Comparison of ENCODE assay signal across 28 mouse cellular contexts in genomic region chr7:138427441-138427840, GRCm38 (mm10). TPM values are rescaled to one million over a fixed set of nuclear protein-coding genes. Genes with fewer than 3 reads are reported as not detected.
DNase-seq lines count a peak whose midpoint lies in the region; ATAC-seq and TF ChIP-seq lines count a peak whose summit lies in the region.
"Had no signal": no experiment of that assay in that cellular context is flagged by ENCODE, and none has a peak within 500 bp of the region (broad histone marks: within the 10 kb centered on the region; RNA-seq: fewer than 3 reads in every experiment).

No protein-coding gene starts in this region.

- H3K4me2 ChIP-seq in hindbrain, embryonic 11.5 days (replicated peaks; ENCODE audit: low read depth, low read length), result no peak overlapping the region
- no peak overlapping the region for H3K4me2 ChIP-seq in limb, embryonic 14.5 days (replicated peaks; ENCODE audit: low read depth, low read length, severe bottlenecking)
- no peak overlapping the region for H3K4me2 ChIP-seq in liver, embryonic 11.5 days
- H3K4me2 ChIP-seq: embryonic facial prominence, embryonic 13.5 days; forebrain, embryonic 13.5 days; heart, embryonic 12.5 days; hindbrain, embryonic 13.5 days; kidney, embryonic 15.5 days; liver, embryonic 12.5 days had no signal

- no peaks in the 10 kb centered on the region for H3K36me3 ChIP-seq in hindbrain, embryonic 10.5 days
- H3K36me3 ChIP-seq in hindbrain, embryonic 11.5 days (ENCODE audit: control insufficient read depth, insufficient read depth, low read length), result no peaks in the 10 kb centered on the region
- no peaks in the 10 kb centered on the region for H3K36me3 ChIP-seq in limb, embryonic 14.5 days (ENCODE audit: control insufficient read depth, insufficient read depth, low read length)
- no peaks in the 10 kb centered on the region for H3K36me3 ChIP-seq in liver, embryonic 11.5 days (ENCODE audit: control insufficient read depth, insufficient read depth, low read length)
- H3K36me3 ChIP-seq: embryonic facial prominence, embryonic 13.5 days; heart, embryonic 12.5 days; hindbrain, embryonic 13.5 days; kidney, embryonic 15.5 days; liver, embryonic 12.5 days; midbrain, embryonic 10.5 days had no signal

- no peak overlapping the region for H3K9ac ChIP-seq in hindbrain, embryonic 11.5 days (ENCODE audit: low read depth, low read length)
- H3K9ac ChIP-seq in limb, embryonic 14.5 days (ENCODE audit: low read depth, low read length, severe bottlenecking), result no peak overlapping the region
- no peak overlapping the region for H3K9ac ChIP-seq in liver, embryonic 11.5 days (ENCODE audit: low read depth, low read length)
- H3K9ac ChIP-seq: embryonic facial prominence, embryonic 13.5 days; forebrain, embryonic 13.5 days; heart, embryonic 12.5 days; hindbrain, embryonic 13.5 days; kidney, embryonic 15.5 days; liver, embryonic 12.5 days had no signal

- WGBS in hindbrain, embryonic 10.5 days, result 57% methylated on average over 3 of the region's 3 CpGs
- 63% methylated on average over 3 of the region's 3 CpGs for WGBS in hindbrain, embryonic 11.5 days
- WGBS in limb, embryonic 14.5 days, result 17% methylated on average over 3 of the region's 3 CpGs
- 62% methylated on average over 3 of the region's 3 CpGs for WGBS in liver, embryonic 11.5 days

- TF ChIP-seq POLR2A in limb, embryonic 14.5 days (IDR thresholded peaks at IDR 0.05; ENCODE audit: borderline replicate concordance, extremely low read depth, insufficient read depth, insufficient read length), result no peak

- 0 out of 2 replicates have a peak, but pooled peaks cover 6% of the 10 kb centered on the region for H3K27me3 ChIP-seq in hindbrain, embryonic 10.5 days (ENCODE audit: insufficient read depth, poor library complexity, severe bottlenecking)
- no peaks in the 10 kb centered on the region for H3K27me3 ChIP-seq in hindbrain, embryonic 11.5 days (ENCODE audit: control insufficient read depth, insufficient read depth, low read length)
- no peaks in the 10 kb centered on the region for H3K27me3 ChIP-seq in limb, embryonic 14.5 days (ENCODE audit: control insufficient read depth, insufficient read depth, low read length)
- H3K27me3 ChIP-seq in liver, embryonic 11.5 days (replicated peaks; ENCODE audit: control insufficient read depth, insufficient read depth, low read length), result no peaks in the 10 kb centered on the region
- H3K27me3 ChIP-seq: embryonic facial prominence, embryonic 13.5 days; heart, embryonic 12.5 days; kidney, embryonic 15.5 days; liver, embryonic 12.5 days had no signal

- peak; percentile 6 for DNase-seq in hindbrain, embryonic 10.5 days (ENCODE audit: low spot score)
- no peak for DNase-seq in hindbrain, embryonic 11.5 days (ENCODE audit: low spot score)
- peak; percentile 17 for DNase-seq in A20 (ENCODE audit: low read depth, low spot score)
- peak; percentile 19 for DNase-seq in embryo, embryonic 11.5 days (ENCODE audit: low read depth, low spot score)
- peak; percentile 43 for DNase-seq in limb, embryonic 14.5 days (ENCODE audit: low spot score)
- DNase-seq in spleen, postnatal 10 days (ENCODE audit: low spot score in 2 of 2), result no peak
- DNase-seq in liver, embryonic 11.5 days (ENCODE audit: low spot score), result no peak
- DNase-seq: adrenal gland, adult 2 months; cerebellum, adult 18-20 months; cerebellum, postnatal 25 days; gastrocnemius, postnatal 14 days; heart, adult 18-20 months; heart, postnatal 10 days; kidney, adult 11 months; lung, adult 2 months; thymus, adult 18-20 months; thymus, postnatal 4 days had no signal

- H3K27ac ChIP-seq in hindbrain, embryonic 10.5 days, result no peak overlapping the region
- H3K27ac ChIP-seq in hindbrain, embryonic 11.5 days (ENCODE audit: low read depth, low read length), result no peak overlapping the region
- no peak overlapping the region for H3K27ac ChIP-seq in limb, embryonic 14.5 days (replicated peaks; ENCODE audit: low read depth, low read length)
- H3K27ac ChIP-seq in liver, embryonic 11.5 days (ENCODE audit: low read depth, low read length), result no peak overlapping the region
- H3K27ac ChIP-seq: embryonic facial prominence, embryonic 13.5 days; forebrain, embryonic 13.5 days; hindbrain, embryonic 13.5 days; kidney, embryonic 15.5 days; left cerebral cortex, adult 2 months; liver, embryonic 12.5 days; midbrain, embryonic 10.5 days had no signal

- H3K4me3 ChIP-seq in hindbrain, embryonic 10.5 days, result no peak overlapping the region
- H3K4me3 ChIP-seq in hindbrain, embryonic 11.5 days (ENCODE audit: low read depth, low read length), result no peak overlapping the region
- H3K4me3 ChIP-seq in limb, embryonic 14.5 days (replicated peaks; ENCODE audit: low read length), result no peak overlapping the region
- H3K4me3 ChIP-seq in liver, embryonic 11.5 days (ENCODE audit: low read depth, low read length), result no peak overlapping the region
- H3K4me3 ChIP-seq: embryonic facial prominence, embryonic 13.5 days; forebrain, embryonic 13.5 days; heart, embryonic 12.5 days; hindbrain, embryonic 13.5 days; kidney, embryonic 15.5 days; left cerebral cortex, adult 2 months; liver, embryonic 12.5 days; midbrain, embryonic 10.5 days; myocyte had no signal

- ATAC-seq in hindbrain, embryonic 11.5 days (ENCODE audit: low FRiP score), result no peak
- ATAC-seq in limb, embryonic 14.5 days (ENCODE audit: low FRiP score, low read depth), result peak; percentile 72
- ATAC-seq in liver, embryonic 11.5 days (replicated peaks; ENCODE audit: low FRiP score), result no peak
- ATAC-seq: CD4-positive, CD25-positive, alpha-beta regulatory T cell, adult 4 months; forebrain, embryonic 13.5 days; liver, embryonic 12.5 days; midbrain, embryonic 16.5 days had no signal

- H3K4me1 ChIP-seq in hindbrain, embryonic 10.5 days (replicated peaks), result peaks cover 13% of the 10 kb centered on the region
- no peaks in the 10 kb centered on the region for H3K4me1 ChIP-seq in hindbrain, embryonic 11.5 days (replicated peaks; ENCODE audit: control insufficient read depth, insufficient read depth, low read length)
- H3K4me1 ChIP-seq in limb, embryonic 14.5 days (ENCODE audit: control insufficient read depth, insufficient read depth, low read length), result peaks cover 4% of the 10 kb centered on the region; the same call in 1 of the 2 replicates
- no peaks in the 10 kb centered on the region for H3K4me1 ChIP-seq in liver, embryonic 11.5 days (replicated peaks; ENCODE audit: control insufficient read depth, insufficient read depth, low read length)
- H3K4me1 ChIP-seq: embryonic facial prominence, embryonic 13.5 days; heart, embryonic 12.5 days; kidney, embryonic 15.5 days; liver, embryonic 12.5 days had no signal

- no peaks in the 10 kb centered on the region for H3K9me3 ChIP-seq in hindbrain, embryonic 10.5 days
- no peaks in the 10 kb centered on the region for H3K9me3 ChIP-seq in hindbrain, embryonic 11.5 days (ENCODE audit: control insufficient read depth, low read length)
- no peaks in the 10 kb centered on the region for H3K9me3 ChIP-seq in limb, embryonic 14.5 days (ENCODE audit: control insufficient read depth, low read length)
- H3K9me3 ChIP-seq in liver, embryonic 11.5 days (ENCODE audit: control insufficient read depth, low read length), result no peaks in the 10 kb centered on the region
- H3K9me3 ChIP-seq: embryonic facial prominence, embryonic 13.5 days; forebrain, embryonic 13.5 days; heart, embryonic 12.5 days; hindbrain, embryonic 13.5 days; kidney, embryonic 15.5 days; liver, embryonic 12.5 days; midbrain, embryonic 10.5 days had no signal

RNA-seq across cellular contexts. Expression of gene Tcerg1l, which starts 29.9 kb away (rescaled TPM):
- 2.7 and 4.1 TPM in 2 replicates for polyA plus RNA-seq in hindbrain, embryonic 10.5 days (2016; fragmentation: Nextera tagmentation; extraction: Ambion mirVana)
- polyA plus RNA-seq in hindbrain, embryonic 11.5 days (2014; fragmentation: Nextera tagmentation; extraction: Ambion mirVana), result 4.3 and 4.5 TPM in 2 replicates
- polyA plus RNA-seq in limb, embryonic 14.5 days (2012; rRNA removed), result 1.2 and 1.5 TPM in 2 replicates
- polyA plus RNA-seq in limb, embryonic 14.5 days (2014; fragmentation: Nextera tagmentation; extraction: Ambion mirVana), result 1.2 TPM in 2 replicates
- polyA plus RNA-seq in liver, embryonic 11.5 days (2014; fragmentation: Nextera tagmentation; extraction: Ambion mirVana), result 0.74 and 0.84 TPM in 2 replicates
- polyA plus RNA-seq: CD4-positive, CD25-positive, alpha-beta regulatory T cell, adult 4 months; myocyte had no signal

Comparison
In these comparisons a context has a peak if more than half of its experiments do, and no peak if none do; other contexts are left out.
1. DNase-seq: peak in hindbrain, embryonic 10.5 days (single experiment), A20 (single experiment), embryo, embryonic 11.5 days (single experiment) and limb, embryonic 14.5 days (single experiment); none in hindbrain, embryonic 11.5 days (single experiment), spleen, postnatal 10 days (0 of 2) and liver, embryonic 11.5 days (single experiment).